Mouse (Mus musculus) liver, embryonic 13.5 days (tissue): ENCODE data around the gene Gm43552. TPM values are rescaled to one million over a fixed set of nuclear protein-coding genes. Genes with fewer than 3 reads are reported as not detected.

Experiments used
- ATAC-seq: fragments of 200-750 bp; cut with Nextera tagmentation; 2 replicates; pipeline ENCODE4 v1.8.0; 2017; ENCODE audit warnings: low read depth, mild to moderate bottlenecking, moderate number of reproducible peaks, moderate library complexity
- DNase-seq: peaks from one replicate; pipeline ENCODE4 v3.0.0; 2022
- H3K27ac ChIP-seq: fragments of 300-500 bp; sonication (generic); 2 replicates; pipeline ENCODE4 v1.5.1; 2015; ENCODE audit warnings: moderate library complexity, mild to moderate bottlenecking, inconsistent platforms
- H3K27me3 ChIP-seq: fragments of 300-500 bp; sonication (generic); 2 replicates; pipeline ENCODE4 v1.6.1; 2015; ENCODE audit warnings: mild to moderate bottlenecking, inconsistent platforms
- H3K36me3 ChIP-seq: fragments of 300-500 bp; sonication (generic); 2 replicates; pipeline ENCODE4 v1.6.1; 2015; ENCODE audit warnings: mild to moderate bottlenecking, inconsistent platforms
- H3K4me1 ChIP-seq: fragments of 300-500 bp; sonication (generic); replicated peaks from 2 replicates; pipeline ENCODE4 v1.6.1; 2015; ENCODE audit warnings: inconsistent platforms
- H3K4me2 ChIP-seq: fragments of 300-500 bp; sonication (generic); 2 replicates; pipeline ENCODE4 v1.6.1; 2015; ENCODE audit warnings: inconsistent platforms, mild to moderate bottlenecking, moderate library complexity
- H3K4me3 ChIP-seq: fragments of 300-500 bp; sonication (generic); replicated peaks from 2 replicates; pipeline ENCODE4 v1.5.1; 2015; ENCODE audit warnings: mild to moderate bottlenecking, inconsistent platforms
- H3K9ac ChIP-seq: fragments of 300-500 bp; sonication (generic); 2 replicates; pipeline ENCODE4 v1.6.1; 2015; ENCODE audit warnings: mild to moderate bottlenecking, inconsistent platforms
- H3K9me3 ChIP-seq: fragments of 300-500 bp; sonication (generic); replicated peaks from 2 replicates; pipeline ENCODE4 v1.6.1; 2016; ENCODE audit warnings: inconsistent platforms
- WGBS: fragments of 180-500 bp; shearing (Covaris S2); methylation state at CpG from one replicate; pipeline ENCODE4 v1.1.7; 2015; ENCODE audit not compliant: insufficient replicate concordance; 5-methylcytosine and 5-hydroxymethylcytosine counted together
- polyA plus RNA-seq: library from polyadenylated mRNA; unstranded; fragments of >200 nt; fragmentation: Nextera tagmentation; extraction: Ambion mirVana; gene quantifications from 2 replicates; pipeline ENCODE4 v1.2.1, GENCODE M21; 2015

Gm43552 gene
- polyA plus RNA-seq, 1 experiment from 2014 or later: 1.0 TPM

DNA sequence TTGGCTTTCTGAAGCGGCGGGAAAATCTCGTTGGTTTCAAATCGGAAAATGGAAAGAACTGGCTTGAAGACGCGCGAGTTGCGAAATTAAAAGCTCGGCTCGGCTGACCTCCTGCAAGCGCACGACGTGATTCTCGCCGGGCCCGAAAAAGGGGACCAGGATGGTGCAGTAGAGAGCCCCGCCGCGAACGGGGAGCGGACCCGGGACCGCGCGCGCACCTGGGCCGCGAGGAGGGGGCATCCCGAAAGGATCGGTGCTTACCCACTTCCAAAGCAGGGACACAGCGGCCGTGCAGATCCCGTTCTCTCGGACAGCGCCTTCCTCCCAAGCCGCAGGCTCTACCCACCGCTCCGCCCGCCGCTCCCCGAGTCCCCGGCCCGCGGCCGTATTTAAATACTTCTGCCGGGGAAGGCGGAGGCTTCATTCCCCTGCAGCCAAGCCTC lies 57.2 kb downstream of the Gm43552 start:
- under 1% methylated on average over 46 of the region's 47 CpGs for WGBS
- Histone ChIP-seq H3K4me3 (peak overlapping the region; percentile 83), H3K36me3 (0 out of 2 replicates have a peak, but pooled peaks cover 3% of the 10 kb centered on the region), H3K27me3 (no peaks in the 10 kb centered on the region), H3K4me2 (peak overlapping the region; percentile 91), H3K4me1 (peaks cover 20% of the 10 kb centered on the region), H3K27ac (peak overlapping the region; percentile 67; the same call in 1 of the 2 replicates), H3K9me3 (no peaks in the 10 kb centered on the region), H3K9ac (peak overlapping the region; percentile 85)
- ATAC-seq: no peak
- DNase-seq: no peak

DNA sequence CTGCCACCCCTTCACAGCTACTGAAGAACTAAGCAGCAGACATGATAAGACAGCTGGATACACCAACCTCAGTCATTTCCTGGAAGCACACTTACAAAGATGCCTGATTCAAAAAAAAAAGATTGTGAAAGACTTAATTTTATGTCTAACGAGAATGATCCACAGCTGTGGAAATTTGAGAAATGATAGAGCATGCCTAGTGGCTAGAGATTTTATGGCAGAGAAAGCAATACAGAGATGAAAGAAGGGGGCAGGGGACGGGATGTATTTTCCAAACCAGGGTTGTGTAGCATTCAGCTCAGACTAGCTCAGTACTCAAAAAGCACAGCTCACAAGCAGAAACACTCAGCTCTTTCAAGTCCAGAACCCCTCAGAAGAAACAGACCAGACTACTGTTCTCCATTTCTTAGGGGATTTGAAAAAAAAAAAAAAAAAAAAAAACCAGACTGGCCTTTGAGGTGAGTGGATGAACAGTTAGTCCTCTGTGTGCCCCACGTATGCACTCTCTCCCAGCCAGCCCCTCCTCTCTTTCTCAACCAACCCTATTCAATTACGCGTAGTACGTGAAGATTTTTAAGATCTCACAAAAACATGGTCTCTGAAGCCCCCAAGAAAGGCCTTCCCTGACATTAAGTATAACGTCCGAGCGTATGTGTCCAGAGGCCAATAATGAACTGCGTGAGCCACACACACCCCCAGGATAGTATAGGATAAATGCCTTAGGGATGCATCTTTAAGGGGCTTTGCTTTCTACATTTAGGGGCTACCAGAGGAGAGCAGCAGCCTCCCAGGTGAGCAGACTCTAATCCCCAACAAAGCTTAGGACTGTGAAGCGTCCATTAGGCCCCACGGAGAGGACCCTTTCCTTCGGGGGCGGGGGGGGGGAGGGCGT lies 57.9 kb downstream of the Gm43552 start:
- DNase-seq (no peak), ATAC-seq (no peak)
- H3K27me3 ChIP-seq: no peaks in the 10 kb centered on the region
- peak overlapping the region; percentile 67; the same call in 1 of the 2 replicates for H3K27ac ChIP-seq
- peak overlapping the region; percentile 83 for H3K4me3 ChIP-seq
- 27% methylated on average over 15 of the region's 15 CpGs for WGBS
- H3K36me3 ChIP-seq: 0 out of 2 replicates have a peak, but pooled peaks cover 3% of the 10 kb centered on the region
- H3K4me2 ChIP-seq: peak overlapping the region; percentile 91
- H3K9me3 ChIP-seq: no peaks in the 10 kb centered on the region
- peaks cover 20% of the 10 kb centered on the region for H3K4me1 ChIP-seq
- peak overlapping the region; percentile 85 for H3K9ac ChIP-seq

DNA sequence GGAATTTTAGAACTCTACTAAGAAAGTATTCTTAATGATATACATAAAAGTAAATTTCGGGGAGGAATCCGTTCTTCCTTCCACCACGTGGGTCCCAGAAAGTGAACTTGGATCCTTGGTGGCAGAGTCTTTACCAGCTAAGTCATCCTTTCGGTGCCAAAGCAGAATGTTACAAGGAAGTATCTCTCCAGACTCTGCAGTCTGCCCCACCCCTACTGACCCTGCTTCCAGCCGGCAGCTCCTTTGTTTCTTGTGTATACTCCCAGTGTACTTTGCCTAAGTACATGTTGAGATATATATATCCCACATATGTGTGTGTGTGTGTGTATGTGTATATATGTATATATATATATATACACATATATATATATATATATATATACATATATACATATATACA lies 63.2 kb downstream of the Gm43552 start:
- H3K36me3 ChIP-seq: 0 out of 2 replicates have a peak, but pooled peaks cover 3% of the 10 kb centered on the region
- no peak overlapping the region for H3K4me2 ChIP-seq
- no peak overlapping the region for H3K4me3 ChIP-seq
- H3K9ac ChIP-seq: no peak overlapping the region
- no peak overlapping the region for H3K27ac ChIP-seq
- WGBS: 71% methylated on average over 5 of the region's 5 CpGs
- ATAC-seq (no peak), DNase-seq (no peak)
- H3K4me1 ChIP-seq: peaks cover 9% of the 10 kb centered on the region
- H3K27me3 ChIP-seq: no peaks in the 10 kb centered on the region
- H3K9me3 ChIP-seq: no peaks in the 10 kb centered on the region

DNA sequence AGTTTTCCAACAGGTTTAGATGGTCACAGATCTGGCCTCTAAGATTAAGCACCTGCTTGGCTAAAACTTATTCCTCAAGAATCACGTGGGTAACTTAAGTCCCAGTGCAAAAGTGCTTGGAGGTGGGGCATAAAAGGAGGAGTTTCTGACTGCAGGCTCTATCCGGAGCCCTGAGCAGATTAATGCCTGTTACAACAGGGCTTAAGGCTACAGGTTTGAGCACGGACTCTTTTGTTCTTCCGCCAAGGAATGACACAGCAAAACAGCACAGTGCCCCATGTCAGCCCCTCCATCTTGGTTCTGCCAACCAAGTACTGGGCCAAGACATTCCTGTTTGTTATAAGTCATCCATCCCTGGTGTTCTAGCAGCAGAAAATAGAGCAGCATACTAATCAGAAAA lies 64.3 kb downstream of the Gm43552 start:
- no peaks in the 10 kb centered on the region for H3K27me3 ChIP-seq
- 36% methylated on average over 4 of the region's 4 CpGs for WGBS
- no peak overlapping the region for H3K4me2 ChIP-seq
- no peaks in the 10 kb centered on the region for H3K9me3 ChIP-seq
- ATAC-seq (no peak), DNase-seq (no peak)
- H3K4me1 ChIP-seq: peaks cover 12% of the 10 kb centered on the region; the same call in 1 of the 2 replicates
- no peak overlapping the region for H3K4me3 ChIP-seq
- H3K9ac ChIP-seq: no peak overlapping the region
- 0 out of 2 replicates have a peak, but pooled peaks cover 3% of the 10 kb centered on the region for H3K36me3 ChIP-seq
- H3K27ac ChIP-seq: no peak overlapping the region

DNA sequence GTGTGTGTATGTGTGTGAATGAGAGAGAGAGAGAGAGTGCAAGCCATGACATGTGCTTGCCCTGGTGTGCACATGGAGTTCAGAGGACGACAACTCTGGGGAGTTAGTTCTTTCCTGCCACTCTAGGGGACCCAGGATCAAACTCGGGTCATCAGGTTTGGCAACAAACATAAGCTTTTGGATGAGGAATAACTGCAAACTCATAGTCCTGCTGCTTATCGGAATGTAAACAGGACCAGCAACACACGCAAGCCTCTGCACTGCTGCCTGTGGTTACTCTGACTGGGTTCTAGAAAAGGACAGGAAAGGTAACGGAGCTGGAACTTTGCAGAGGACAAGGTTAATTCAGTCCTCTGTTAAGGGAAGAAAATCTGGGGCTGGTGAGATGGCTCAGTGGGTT lies 67.4 kb downstream of the Gm43552 start:
- WGBS: 67% methylated on average over 5 of the region's 5 CpGs
- Histone ChIP-seq H3K4me1 (peaks cover 21% of the 10 kb centered on the region), H3K27me3 (no peaks in the 10 kb centered on the region), H3K36me3 (peaks cover 3% of the 10 kb centered on the region; the same call in 1 of the 2 replicates), H3K9me3 (no peaks in the 10 kb centered on the region), H3K4me3 (no peak overlapping the region), H3K9ac (no peak overlapping the region), H3K27ac (no peak overlapping the region), H3K4me2 (no peak overlapping the region)
- DNase-seq (no peak), ATAC-seq (no peak)

DNA sequence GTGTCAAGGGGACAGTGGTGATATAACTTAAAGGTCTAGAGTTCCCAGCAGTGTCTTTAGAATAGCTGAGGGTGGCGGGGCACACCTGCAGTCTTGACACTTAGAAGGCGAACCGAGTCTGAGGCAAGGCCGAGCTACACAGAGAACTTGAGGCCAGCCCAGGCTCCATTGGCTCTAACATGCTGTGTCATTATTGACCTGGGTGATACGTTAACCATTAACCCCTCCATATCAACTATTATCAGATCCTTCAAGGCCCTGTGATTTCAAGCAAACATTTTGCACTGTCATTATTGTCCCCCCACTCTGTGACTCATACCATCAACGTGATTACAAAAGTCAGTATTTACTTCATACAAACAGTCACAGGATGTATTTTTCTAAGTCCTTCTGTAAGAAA lies 68.4 kb downstream of the Gm43552 start:
- Histone ChIP-seq H3K36me3 (peaks cover 3% of the 10 kb centered on the region; the same call in 1 of the 2 replicates), H3K4me3 (no peak overlapping the region), H3K4me1 (peaks cover 24% of the 10 kb centered on the region), H3K4me2 (no peak overlapping the region), H3K9me3 (no peaks in the 10 kb centered on the region), H3K9ac (no peak overlapping the region), H3K27me3 (no peaks in the 10 kb centered on the region), H3K27ac (no peak overlapping the region)
- WGBS: 44% methylated on average over 6 of the region's 6 CpGs
- DNase-seq (no peak), ATAC-seq (no peak)

DNA sequence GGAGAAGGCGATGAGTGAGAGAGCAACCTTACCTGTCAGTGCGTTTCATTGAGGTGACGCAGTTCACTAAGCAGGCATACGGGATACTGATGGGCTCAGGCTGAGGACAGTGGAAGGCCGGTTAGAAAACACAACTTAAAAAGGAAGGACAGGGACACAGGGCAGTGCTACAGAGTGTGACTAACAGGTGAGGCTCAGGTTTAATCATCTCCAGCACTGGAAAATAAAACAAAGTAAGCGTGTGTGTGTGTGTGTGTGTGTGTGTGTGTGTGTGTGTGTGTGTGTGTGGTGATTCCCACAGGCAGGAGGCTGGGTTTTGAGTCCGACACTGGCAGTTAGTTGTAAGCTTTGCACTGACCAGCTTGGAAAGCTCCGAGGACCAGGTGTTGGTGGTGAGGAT lies 69.8 kb downstream of the Gm43552 start:
- Histone ChIP-seq H3K9me3 (no peaks in the 10 kb centered on the region), H3K27ac (no peak overlapping the region), H3K4me1 (peaks cover 19% of the 10 kb centered on the region), H3K4me2 (no peak overlapping the region), H3K27me3 (no peaks in the 10 kb centered on the region), H3K4me3 (no peak overlapping the region), H3K36me3 (peaks cover 6% of the 10 kb centered on the region), H3K9ac (no peak overlapping the region)
- WGBS: 84% methylated on average over 8 of the region's 8 CpGs
- no peak for DNase-seq
- no peak for ATAC-seq

DNA sequence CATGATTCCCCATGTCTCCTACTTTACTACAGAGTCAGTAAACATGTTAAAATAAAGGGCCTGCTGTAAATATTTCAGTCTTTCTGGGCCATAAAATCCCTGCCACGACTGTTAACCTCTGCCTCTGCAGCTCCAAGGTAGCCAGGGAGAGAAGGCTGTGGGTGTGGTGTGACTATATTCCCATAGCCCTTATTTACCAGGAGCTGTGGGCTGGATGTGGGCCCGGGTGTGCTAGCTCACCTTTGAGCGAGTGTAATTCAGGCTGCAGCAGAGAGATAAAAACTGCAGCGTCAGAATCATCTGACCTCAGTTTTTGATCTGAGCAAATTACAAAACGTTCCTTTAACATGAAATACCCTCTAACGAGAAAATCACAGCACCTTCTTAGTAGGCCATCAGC lies 71.8 kb downstream of the Gm43552 start:
- Histone ChIP-seq H3K9me3 (no peaks in the 10 kb centered on the region), H3K4me3 (no peak overlapping the region), H3K27ac (no peak overlapping the region), H3K4me1 (peaks cover 27% of the 10 kb centered on the region), H3K9ac (no peak overlapping the region), H3K36me3 (peaks cover 6% of the 10 kb centered on the region), H3K27me3 (no peaks in the 10 kb centered on the region), H3K4me2 (no peak overlapping the region)
- ATAC-seq (peak; percentile 52), DNase-seq (no peak)
- 24% methylated on average over 6 of the region's 6 CpGs for WGBS

DNA sequence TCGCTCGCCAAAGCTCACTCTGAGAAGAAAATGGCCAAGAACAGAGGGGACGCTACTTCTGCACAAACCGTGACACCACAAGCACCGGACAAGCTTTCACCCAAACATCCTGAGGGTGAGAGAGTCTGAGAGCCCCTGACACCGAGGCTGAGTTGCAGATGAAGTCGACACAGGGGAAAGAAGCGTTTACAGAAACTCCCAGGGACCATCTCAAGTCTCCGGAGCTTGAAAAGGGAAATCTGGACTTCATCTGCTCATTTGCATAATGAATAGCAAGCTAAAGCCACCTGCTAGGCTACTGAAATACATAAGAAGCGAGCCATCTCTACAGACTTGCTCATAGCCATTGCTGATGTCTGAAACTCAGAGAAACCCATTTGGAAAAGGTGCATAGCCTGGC lies 73.5 kb downstream of the Gm43552 start:
- Histone ChIP-seq H3K4me1 (peaks cover 37% of the 10 kb centered on the region), H3K9me3 (no peaks in the 10 kb centered on the region), H3K9ac (no peak overlapping the region), H3K36me3 (peaks cover 6% of the 10 kb centered on the region), H3K4me2 (no peak overlapping the region), H3K4me3 (no peak overlapping the region), H3K27me3 (no peaks in the 10 kb centered on the region), H3K27ac (no peak overlapping the region)
- ATAC-seq (no peak), DNase-seq (no peak)
- WGBS: 79% methylated on average over 10 of the region's 10 CpGs

DNA sequence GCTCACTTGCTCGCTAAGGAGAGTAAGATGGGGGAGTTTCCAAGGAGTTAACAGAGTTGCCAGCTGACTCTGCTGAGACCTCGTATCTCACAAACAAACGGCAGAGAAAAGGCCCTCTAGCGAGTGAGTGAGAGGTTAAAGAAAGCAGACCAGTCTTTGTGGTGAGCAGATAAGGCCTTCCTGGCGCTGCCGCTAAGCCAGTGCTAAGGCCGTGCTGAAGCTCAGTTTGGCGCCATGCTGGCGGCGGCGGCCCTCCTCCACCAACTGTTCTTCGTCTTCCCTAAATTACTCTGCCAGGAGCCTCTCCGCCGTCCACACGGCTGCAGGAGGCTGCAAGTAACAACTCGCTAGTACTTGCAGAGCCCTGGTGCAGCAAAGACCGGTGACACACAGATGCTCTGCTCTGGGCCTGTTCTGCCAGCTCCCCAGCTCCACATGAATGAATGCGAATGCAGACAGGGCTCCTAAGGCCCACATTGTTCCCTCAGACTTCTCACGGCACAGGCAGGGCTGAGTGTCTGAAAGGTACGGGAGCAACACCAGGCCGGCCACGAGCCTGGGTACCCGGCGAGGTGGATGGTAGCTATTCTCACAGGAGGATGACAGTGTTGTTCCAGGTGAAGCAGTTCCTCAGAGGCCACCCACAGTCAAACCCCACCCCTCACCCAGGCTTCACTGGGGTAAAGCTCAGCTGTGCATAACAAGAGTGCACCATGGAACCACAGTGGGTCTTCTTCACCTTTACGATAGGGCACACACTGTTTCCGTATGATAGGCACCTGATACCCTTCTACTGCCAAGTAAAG lies 76.8 kb downstream of the Gm43552 start:
- H3K27ac ChIP-seq: peak overlapping the region; percentile 82
- no peaks in the 10 kb centered on the region for H3K27me3 ChIP-seq
- H3K36me3 ChIP-seq: peaks cover 10% of the 10 kb centered on the region; the same call in 1 of the 2 replicates
- peak; percentile 98 for ATAC-seq
- H3K4me3 ChIP-seq: peak overlapping the region; percentile 34
- no peaks in the 10 kb centered on the region for H3K9me3 ChIP-seq
- peak overlapping the region; percentile 68 for H3K9ac ChIP-seq
- WGBS: 29% methylated on average over 26 of the region's 26 CpGs
- peaks cover 28% of the 10 kb centered on the region for H3K4me1 ChIP-seq
- H3K4me2 ChIP-seq: peak overlapping the region; percentile 59
- DNase-seq: peak; percentile 72

DNA sequence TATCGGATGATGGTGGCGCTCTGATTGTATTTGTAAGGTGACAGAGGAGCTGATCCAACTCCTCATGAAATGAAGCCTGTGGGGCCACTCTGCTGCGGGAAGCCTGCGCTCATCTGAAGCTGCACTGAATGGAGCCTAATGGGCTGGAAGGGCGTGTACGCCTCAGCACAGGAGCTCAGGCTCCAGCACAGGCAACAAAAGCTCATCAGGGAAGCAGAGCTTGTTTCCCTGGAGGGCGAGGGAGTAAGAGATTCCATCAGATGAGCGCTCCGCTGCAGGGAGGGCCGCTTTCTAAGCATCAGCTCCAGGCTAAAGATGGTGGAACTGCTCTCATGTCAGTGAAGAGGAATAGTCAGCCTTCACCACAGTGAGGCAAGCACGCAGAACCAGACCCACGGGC lies 84.6 kb downstream of the Gm43552 start:
- no peak overlapping the region for H3K27ac ChIP-seq

More for the DNA sequence above, 84.6 kb downstream of the Gm43552 start:
- no peak overlapping the region for H3K9ac ChIP-seq
- H3K4me1 ChIP-seq: no peaks in the 10 kb centered on the region
- WGBS: 82% methylated on average over 12 of the region's 12 CpGs
- no peaks in the 10 kb centered on the region for H3K27me3 ChIP-seq
- H3K4me3 ChIP-seq: no peak overlapping the region
- H3K9me3 ChIP-seq: no peaks in the 10 kb centered on the region
- no peak for DNase-seq
- H3K4me2 ChIP-seq: no peak overlapping the region
- H3K36me3 ChIP-seq: peaks cover 62% of the 10 kb centered on the region
- no peak for ATAC-seq
